Mouse (Mus musculus) gastrocnemius, postnatal 4 days (tissue): ENCODE measurements at regions not wholly inside any gene's neighbourhood (a gene's known extent, or its start where the extent isn't known, plus 50 kb on each side); places are given as distances from the start of the nearest gene placed in this dataset.

Experiments used
- DNase-seq, 2 experiments: peaks; one replicate each; pipeline ENCODE4 v3.0.0; 2021 to 2022; ENCODE audit warnings: low spot score in 2 of 2, mixed read lengths in 2 of 2

GRCm38 (mm10) chr11:38036582-38036981, 800.8 kb upstream of the Tenm2 start:
- DNase-seq = no peak

GRCm38 (mm10) chr11:38034526-38035286, 798.9 kb upstream of the Tenm2 start:
- no peak for DNase-seq

GRCm38 (mm10) chr11:38021704-38022103, 785.9 kb upstream of the Tenm2 start:
- DNase-seq = no peak

GRCm38 (mm10) chr11:37978131-37978530, 742.4 kb upstream of the Tenm2 start:
- DNase-seq = no peak

GRCm38 (mm10) chr11:37936439-37937134, 700.8 kb upstream of the Tenm2 start:
- DNase-seq = no peak

GRCm38 (mm10) chr11:37913161-37913560, 677.4 kb upstream of the Tenm2 start:
- DNase-seq = no peak

- no peak for DNase-seq
These were observed 669.2 kb upstream of the Tenm2 start for GRCm38 (mm10) chr11:37904991-37905390.

- DNase-seq = no peak
These were observed 661.9 kb upstream of the Tenm2 start for GRCm38 (mm10) chr11:37897713-37898112.

- no peak for DNase-seq
These were observed 647.0 kb upstream of the Tenm2 start for GRCm38 (mm10) chr11:37882717-37883116.

GRCm38 (mm10) chr11:37837301-37837700, 601.5 kb upstream of the Tenm2 start:
- DNase-seq = no peak

GRCm38 (mm10) chr11:37830975-37831374, 595.2 kb upstream of the Tenm2 start:
- DNase-seq = no peak

- no peak for DNase-seq
These were observed 571.0 kb upstream of the Tenm2 start for GRCm38 (mm10) chr11:37806761-37807160.

- no peak for DNase-seq
These were observed 563.1 kb upstream of the Tenm2 start for GRCm38 (mm10) chr11:37798783-37799318.

- no peak for DNase-seq
These were observed 536.8 kb upstream of the Tenm2 start for GRCm38 (mm10) chr11:37772481-37773089.

GRCm38 (mm10) chr11:37770881-37771280, 535.1 kb upstream of the Tenm2 start:
- DNase-seq = no peak

- no peak for DNase-seq
These were observed 532.4 kb upstream of the Tenm2 start for GRCm38 (mm10) chr11:37768121-37768520.

- no peak for DNase-seq
These were observed 500.2 kb upstream of the Tenm2 start for GRCm38 (mm10) chr11:37735992-37736391.

- DNase-seq = no peak
These were observed 499.7 kb upstream of the Tenm2 start for GRCm38 (mm10) chr11:37735501-37735900.

- no peak for DNase-seq
These were observed 461.2 kb upstream of the Tenm2 start for GRCm38 (mm10) chr11:37696981-37697380.

- DNase-seq = no peak
These were observed 442.9 kb upstream of the Tenm2 start for GRCm38 (mm10) chr11:37678484-37679193.

- no peak for DNase-seq
These were observed 435.6 kb upstream of the Tenm2 start for GRCm38 (mm10) chr11:37671320-37671719.
